Mouse (Mus musculus): Measurements from ENCODE around the gene Bhlhb9. TPM values are rescaled to one million over a fixed set of nuclear protein-coding genes. Genes with fewer than 3 reads are reported as not detected.
A peak's percentile ranks its signal among the peaks of the same experiment; 100 is the strongest.
"Not testable (repeated sequence)": the region's sequence is repeated elsewhere in the genome, so short reads cannot be mapped to it uniquely, and the experiment has no call there.

The Bhlhb9 gene
- polyA plus RNA-seq (2015; fragmentation: Nextera tagmentation; extraction: Ambion mirVana) = 9.9 and 10.0 TPM in 2 replicates

GRCm38 (mm10) chrX:135797212-135797644 is at the start of gene Bhlhb9:
Bhlhb9 (plus strand) TSS chrX:135797594.
- H3K4me3 ChIP-seq (replicated peaks) = peak within 1 kb of the TSS; percentile 47
- not testable (repeated sequence) for H3K27me3 ChIP-seq; ATAC-seq (ENCODE audit: insufficient read depth); H3K27ac ChIP-seq (replicated peaks); H3K4me1 ChIP-seq (replicated peaks); H3K36me3 ChIP-seq (replicated peaks); H3K9me3 ChIP-seq (replicated peaks); H3K9ac ChIP-seq
- peak within 1 kb of the TSS; percentile 56 for H3K4me2 ChIP-seq
- WGBS (ENCODE audit: insufficient replicate concordance) = 9% methylated on average over 3 of the region's 5 CpGs

- no peaks in the 10 kb centered on the region for H3K4me1 ChIP-seq (replicated peaks)
- no peak overlapping the region for H3K27ac ChIP-seq (replicated peaks)
- ATAC-seq (ENCODE audit: insufficient read depth) = no peak
- H3K27me3 ChIP-seq = no peaks in the 10 kb centered on the region
- 2% methylated on average over 2 of the region's 2 CpGs for WGBS (ENCODE audit: insufficient replicate concordance)
- no peaks in the 10 kb centered on the region for H3K36me3 ChIP-seq (replicated peaks)
- no peaks in the 10 kb centered on the region for H3K9me3 ChIP-seq (replicated peaks)
- no peak overlapping the region for H3K4me3 ChIP-seq (replicated peaks)
- no peak overlapping the region for H3K4me2 ChIP-seq
- H3K9ac ChIP-seq = no peak overlapping the region
Measured at GRCm38 (mm10) chrX:135752832-135753231, 44.6 kb upstream of the Bhlhb9 start.

DNA sequence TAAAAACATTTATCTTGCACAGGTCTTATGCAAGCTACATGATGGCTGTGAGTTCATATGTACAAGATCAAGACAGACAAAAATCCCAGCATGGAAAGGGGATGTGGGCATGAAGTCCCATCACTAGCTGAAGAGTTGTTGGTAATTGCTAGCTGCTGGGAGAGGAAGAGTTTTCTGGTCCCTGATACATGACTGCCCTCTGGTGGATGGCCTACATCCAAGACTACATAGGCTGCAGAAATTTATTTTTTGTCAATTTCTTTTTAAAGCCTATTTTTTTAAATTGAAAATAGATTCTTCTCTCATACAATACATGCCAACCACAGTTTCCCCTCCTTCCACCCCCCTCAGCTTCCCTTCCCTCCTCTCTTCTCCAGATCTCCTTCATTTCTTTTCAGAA is 35.7 kb upstream of the Bhlhb9 start:
- H3K36me3 ChIP-seq (replicated peaks) = no peaks in the 10 kb centered on the region
- no peaks in the 10 kb centered on the region for H3K4me1 ChIP-seq (replicated peaks)
- no peak overlapping the region for H3K4me2 ChIP-seq
- H3K9ac ChIP-seq = no peak overlapping the region
- H3K9me3 ChIP-seq (replicated peaks) = no peaks in the 10 kb centered on the region
- no peak overlapping the region for H3K4me3 ChIP-seq (replicated peaks)
- ATAC-seq (ENCODE audit: insufficient read depth) = no peak
- no peak overlapping the region for H3K27ac ChIP-seq (replicated peaks)
- H3K27me3 ChIP-seq = no peaks in the 10 kb centered on the region

GRCm38 (mm10) chrX:135768043-135768548 is 29.3 kb upstream of the Bhlhb9 start:
- H3K9me3 ChIP-seq (replicated peaks) = no peaks in the 10 kb centered on the region
- no peaks in the 10 kb centered on the region for H3K4me1 ChIP-seq (replicated peaks)
- no peak overlapping the region for H3K4me2 ChIP-seq
- H3K27me3 ChIP-seq = no peaks in the 10 kb centered on the region
- 28% methylated on average over 3 of the region's 3 CpGs for WGBS (ENCODE audit: insufficient replicate concordance)
- H3K36me3 ChIP-seq (replicated peaks) = no peaks in the 10 kb centered on the region
- H3K27ac ChIP-seq (replicated peaks) = no peak overlapping the region
- H3K4me3 ChIP-seq (replicated peaks) = no peak overlapping the region
- H3K9ac ChIP-seq = no peak overlapping the region
- ATAC-seq (ENCODE audit: insufficient read depth) = no peak

- 53% methylated on average over 2 of the region's 2 CpGs for WGBS (ENCODE audit: insufficient replicate concordance)
- H3K27ac ChIP-seq (replicated peaks) = no peak overlapping the region
- no peak overlapping the region for H3K4me2 ChIP-seq
- no peaks in the 10 kb centered on the region for H3K27me3 ChIP-seq
- H3K4me3 ChIP-seq (replicated peaks) = no peak overlapping the region
- ATAC-seq (ENCODE audit: insufficient read depth) = no peak
- no peaks in the 10 kb centered on the region for H3K36me3 ChIP-seq (replicated peaks)
- no peak overlapping the region for H3K9ac ChIP-seq
- H3K4me1 ChIP-seq (replicated peaks) = no peaks in the 10 kb centered on the region
- H3K9me3 ChIP-seq (replicated peaks) = no peaks in the 10 kb centered on the region
Measured at GRCm38 (mm10) chrX:135768565-135768964, 28.8 kb upstream of the Bhlhb9 start.

DNA sequence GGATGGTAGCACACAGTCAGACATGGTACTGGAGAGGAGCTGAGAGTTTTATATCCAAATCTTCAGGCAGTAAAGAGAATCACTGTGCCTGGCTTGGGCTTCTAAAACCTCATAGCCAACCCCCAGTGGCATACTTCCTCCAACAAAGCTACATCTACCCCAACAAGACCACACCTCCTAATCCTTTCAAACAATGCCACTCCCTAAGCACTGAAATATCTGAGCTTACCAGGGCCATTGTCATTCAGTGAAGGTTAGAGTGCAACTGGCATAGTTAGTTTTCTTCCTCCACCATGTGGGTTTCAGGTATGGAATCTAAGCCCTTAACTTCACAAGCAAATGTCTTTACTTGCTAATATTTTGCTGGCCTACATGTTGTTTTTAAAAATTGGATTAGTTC is 5.9 kb upstream of the Bhlhb9 start:
- H3K9me3 ChIP-seq (replicated peaks) = no peaks in the 10 kb centered on the region
- no peak overlapping the region for H3K4me3 ChIP-seq (replicated peaks)
- H3K27me3 ChIP-seq = no peaks in the 10 kb centered on the region; the same call in 1 of the 2 replicates
- no peaks in the 10 kb centered on the region for H3K36me3 ChIP-seq (replicated peaks)
- ATAC-seq (ENCODE audit: insufficient read depth) = no peak
- H3K4me1 ChIP-seq (replicated peaks) = no peaks in the 10 kb centered on the region
- H3K9ac ChIP-seq = no peak overlapping the region
- no peak overlapping the region for H3K27ac ChIP-seq (replicated peaks)
- H3K4me2 ChIP-seq = no peak overlapping the region

DNA sequence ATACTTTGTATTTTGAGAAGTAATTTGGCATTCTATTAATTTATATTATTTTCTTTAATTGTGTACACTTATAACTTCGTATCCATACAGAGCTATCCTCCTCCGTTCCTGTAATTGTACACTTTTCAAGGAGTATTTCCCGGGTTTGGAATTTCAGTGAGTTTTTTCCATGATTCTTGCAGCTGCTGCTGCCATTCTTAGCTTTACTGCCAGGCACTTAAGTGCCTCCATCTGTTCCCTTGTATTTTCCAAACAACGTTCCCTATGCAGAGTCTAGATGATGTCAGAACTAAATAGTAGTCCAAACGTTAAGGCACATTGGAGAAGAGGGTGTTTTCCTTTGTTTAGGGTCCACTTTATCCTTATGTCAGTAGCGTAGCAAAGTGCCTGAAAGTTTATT is 5.1 kb upstream of the Bhlhb9 start:
- Histone ChIP-seq H3K4me3 (replicated peaks) (no peak overlapping the region), H3K27ac (replicated peaks) (no peak overlapping the region), H3K36me3 (replicated peaks) (no peaks in the 10 kb centered on the region), H3K9ac (no peak overlapping the region), H3K27me3 (no peaks in the 10 kb centered on the region; the same call in 1 of the 2 replicates), H3K9me3 (replicated peaks) (no peaks in the 10 kb centered on the region), H3K4me2 (no peak overlapping the region), H3K4me1 (replicated peaks) (no peaks in the 10 kb centered on the region)
- ATAC-seq (ENCODE audit: insufficient read depth) = no peak
- 65% methylated on average over 6 of the region's 6 CpGs for WGBS (ENCODE audit: insufficient replicate concordance)

- 14% methylated on average over 27 of the region's 27 CpGs for WGBS (ENCODE audit: insufficient replicate concordance)
- H3K27ac ChIP-seq (replicated peaks); H3K9me3 ChIP-seq (replicated peaks); H3K4me1 ChIP-seq (replicated peaks); H3K9ac ChIP-seq; H3K36me3 ChIP-seq (replicated peaks); H3K27me3 ChIP-seq: not testable (repeated sequence)
- H3K4me3 ChIP-seq (replicated peaks) = peak overlapping the region; percentile 47
- peak; percentile 51; the same call in 1 of the 2 replicates for ATAC-seq (ENCODE audit: insufficient read depth)
- H3K4me2 ChIP-seq = peak overlapping the region; percentile 56
Measured at GRCm38 (mm10) chrX:135795591-135796304, 1.6 kb upstream of the Bhlhb9 start.

GRCm38 (mm10) chrX:135796305-135797211 is 836 bp upstream of the Bhlhb9 start:
- H3K4me2 ChIP-seq = peak overlapping the region; percentile 56
- H3K36me3 ChIP-seq (replicated peaks); H3K4me1 ChIP-seq (replicated peaks); H3K9ac ChIP-seq; H3K27ac ChIP-seq (replicated peaks); H3K27me3 ChIP-seq; H3K9me3 ChIP-seq (replicated peaks): not testable (repeated sequence)
- peak overlapping the region; percentile 47 for H3K4me3 ChIP-seq (replicated peaks)
- 23% methylated on average over 26 of the region's 26 CpGs for WGBS (ENCODE audit: insufficient replicate concordance)
- ATAC-seq (ENCODE audit: insufficient read depth) = peak; percentile 57

GRCm38 (mm10) chrX:135804149-135804548 is 6.8 kb downstream of the Bhlhb9 start:
- Histone ChIP-seq H3K9me3 (replicated peaks) (no peaks in the 10 kb centered on the region), H3K9ac (no peak overlapping the region), H3K27me3 (no peaks in the 10 kb centered on the region), H3K4me3 (replicated peaks) (no peak overlapping the region), H3K27ac (replicated peaks) (no peak overlapping the region), H3K36me3 (replicated peaks) (no peaks in the 10 kb centered on the region), H3K4me1 (replicated peaks) (no peaks in the 10 kb centered on the region), H3K4me2 (no peak overlapping the region)
- WGBS (ENCODE audit: insufficient replicate concordance) = 76% methylated on average over 3 of the region's 3 CpGs
- no peak for ATAC-seq (ENCODE audit: insufficient read depth)

DNA sequence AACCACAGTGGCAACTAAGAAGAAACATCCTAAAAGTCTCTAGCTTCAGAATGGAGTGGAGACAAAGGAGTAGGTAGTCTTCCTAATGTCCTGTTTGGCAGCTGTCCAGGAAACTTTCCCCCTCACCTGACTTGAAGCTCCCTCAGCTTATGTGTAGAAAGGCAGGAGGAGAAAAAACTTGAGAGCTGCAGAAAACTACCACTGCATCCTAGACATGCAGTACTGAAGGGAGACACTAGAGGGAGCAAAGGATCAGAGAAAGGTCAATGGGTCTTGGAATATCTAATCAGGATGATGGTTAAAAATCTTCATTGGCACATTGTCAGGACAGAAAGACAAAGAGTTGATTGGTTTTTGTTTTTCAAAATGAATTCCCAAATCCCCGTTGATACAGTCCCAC is 8.4 kb downstream of the Bhlhb9 start:
- WGBS (ENCODE audit: insufficient replicate concordance) = 3% methylated on average over 1 of the region's 1 CpGs
- Histone ChIP-seq H3K9me3 (replicated peaks) (no peaks in the 10 kb centered on the region), H3K4me3 (replicated peaks) (no peak overlapping the region), H3K4me2 (no peak overlapping the region), H3K27me3 (no peaks in the 10 kb centered on the region), H3K9ac (no peak overlapping the region), H3K36me3 (replicated peaks) (no peaks in the 10 kb centered on the region), H3K4me1 (replicated peaks) (no peaks in the 10 kb centered on the region), H3K27ac (replicated peaks) (no peak overlapping the region)
- no peak for ATAC-seq (ENCODE audit: insufficient read depth)
